Mouse (Mus musculus): ENCODE measurements around the gene Zfp639. TPM values are rescaled to one million over a fixed set of nuclear protein-coding genes. Genes with fewer than 3 reads are reported as not detected.
A peak's percentile ranks its signal among the peaks of the same experiment; 100 is the strongest.

The Zfp639 gene
- polyA plus RNA-seq (2017; shearing (Covaris generic)): 10 to 100 TPM; 24.1 to 26.4 TPM

DNA sequence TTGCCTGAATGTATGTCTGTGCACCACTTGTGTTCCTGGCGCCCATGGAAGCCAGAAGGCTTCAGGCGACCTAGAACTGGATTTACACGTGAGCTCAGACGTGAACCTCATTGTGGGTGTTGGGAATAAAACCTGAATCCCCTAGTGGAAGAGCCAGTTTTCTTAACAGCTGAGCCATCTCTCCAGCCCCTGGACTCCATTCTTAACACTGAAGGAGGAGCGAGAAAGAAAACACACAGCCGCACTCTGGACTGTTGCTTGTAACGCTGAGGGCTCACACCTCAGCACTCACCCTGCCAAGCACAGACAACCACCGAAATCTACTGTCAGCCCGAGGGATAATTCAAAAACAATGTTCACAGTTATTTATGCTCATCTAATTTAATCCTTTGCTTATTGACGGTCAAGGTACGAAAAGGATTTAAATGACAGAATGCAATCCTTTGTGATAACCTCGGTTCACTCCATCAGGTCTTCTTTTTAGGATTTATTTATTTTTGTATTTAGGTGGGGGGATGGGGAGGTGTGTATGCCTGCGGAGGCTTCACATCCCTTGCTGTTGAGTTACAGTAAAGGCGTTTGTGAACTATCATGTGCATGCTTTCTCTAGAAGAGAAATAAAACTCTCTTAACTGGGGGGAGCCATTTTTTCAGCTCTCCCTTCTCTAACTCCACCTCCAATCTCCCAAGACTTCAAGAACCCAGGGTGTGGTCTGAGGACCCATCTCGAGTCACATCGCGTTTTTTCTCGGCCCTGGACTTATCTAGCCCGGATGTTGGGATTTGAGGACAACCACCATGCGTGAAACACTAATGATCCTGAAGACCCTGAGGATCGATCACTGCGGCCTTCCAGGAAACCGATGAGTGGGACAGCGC lies at the start of gene Zfp639:
TSS of gene Zfp639 (plus strand) at position 764 of the 879 bp plus-strand sequence.
- peak; percentile 2 for ATAC-seq

DNA sequence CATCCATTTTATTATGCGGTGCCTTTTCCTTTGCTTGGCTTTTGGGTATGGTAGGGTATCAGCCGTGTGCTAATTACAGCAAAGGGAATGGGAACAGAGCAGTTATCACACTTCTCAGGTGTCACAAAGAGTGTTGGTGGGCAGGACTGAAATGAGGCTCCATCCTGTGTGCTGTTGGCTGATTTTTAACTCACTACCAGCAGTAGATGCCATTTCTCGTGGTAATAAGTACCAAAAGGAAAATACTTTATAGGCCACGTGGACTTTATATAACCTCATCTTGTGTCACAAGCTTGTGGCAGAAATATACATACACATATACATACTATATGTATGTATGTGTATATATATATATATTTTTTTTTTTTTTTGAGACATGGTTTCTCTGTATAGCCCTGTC lies 42.7 kb upstream of the Zfp639 start:
- ATAC-seq: no peak

DNA sequence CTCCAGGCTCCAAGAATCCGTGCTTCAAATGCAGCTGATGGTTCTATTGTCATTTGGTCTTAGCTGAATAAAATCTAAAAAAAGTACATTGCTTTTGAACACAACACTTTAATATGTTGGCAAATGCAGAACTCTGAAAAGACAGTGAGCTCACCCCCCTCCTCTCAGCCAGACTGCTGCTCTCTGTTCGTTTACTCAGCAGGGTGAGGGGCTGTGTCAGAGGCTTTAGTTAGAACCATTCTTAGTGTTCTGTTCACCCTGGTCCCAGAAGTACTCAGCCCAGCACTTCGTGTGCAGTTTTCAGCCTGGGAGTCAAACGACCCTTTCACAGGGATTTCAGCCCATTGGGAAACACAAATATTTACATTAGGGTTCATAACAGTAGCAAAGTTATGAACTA lies 41.6 kb upstream of the Zfp639 start:
- ATAC-seq: no peak

DNA sequence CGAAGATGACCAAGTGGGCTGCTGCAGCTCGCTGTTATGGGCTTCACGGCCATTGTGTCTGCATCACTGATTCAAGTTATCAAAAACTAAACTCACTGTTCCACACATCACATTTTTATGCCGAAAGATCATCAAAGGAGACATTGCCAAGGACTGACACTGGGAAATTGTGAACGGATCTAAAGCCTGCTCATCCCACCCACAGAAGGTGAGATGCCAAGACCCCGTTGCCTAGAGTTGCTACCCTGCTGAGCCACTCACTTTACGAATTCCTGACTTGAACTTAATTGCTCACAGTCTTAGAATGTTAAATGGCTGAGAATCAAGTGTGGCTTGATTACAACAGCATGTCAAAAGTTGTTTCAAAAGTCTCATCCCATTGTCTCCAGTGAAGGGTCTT lies 39.6 kb upstream of the Zfp639 start:
- ATAC-seq: no peak

DNA sequence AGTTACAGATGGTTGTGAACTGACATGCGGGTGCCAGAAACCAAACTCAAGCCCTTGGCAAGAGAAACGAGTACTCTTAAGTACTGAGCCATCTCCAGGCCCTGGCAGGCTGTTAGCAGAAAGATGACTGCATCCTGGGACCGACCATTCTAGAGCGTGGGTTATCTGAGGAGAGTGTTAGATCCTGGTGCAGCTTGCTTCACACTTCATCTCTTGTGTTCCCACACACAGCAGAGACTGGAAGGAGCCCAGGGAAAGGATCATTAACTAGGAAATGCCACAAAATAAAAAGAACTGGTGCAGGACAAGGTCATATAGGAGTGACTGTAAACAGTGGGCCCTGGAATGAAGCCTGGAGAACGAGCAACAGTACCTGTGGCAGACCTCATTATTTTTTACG lies 39.0 kb upstream of the Zfp639 start:
- ATAC-seq: no peak

DNA sequence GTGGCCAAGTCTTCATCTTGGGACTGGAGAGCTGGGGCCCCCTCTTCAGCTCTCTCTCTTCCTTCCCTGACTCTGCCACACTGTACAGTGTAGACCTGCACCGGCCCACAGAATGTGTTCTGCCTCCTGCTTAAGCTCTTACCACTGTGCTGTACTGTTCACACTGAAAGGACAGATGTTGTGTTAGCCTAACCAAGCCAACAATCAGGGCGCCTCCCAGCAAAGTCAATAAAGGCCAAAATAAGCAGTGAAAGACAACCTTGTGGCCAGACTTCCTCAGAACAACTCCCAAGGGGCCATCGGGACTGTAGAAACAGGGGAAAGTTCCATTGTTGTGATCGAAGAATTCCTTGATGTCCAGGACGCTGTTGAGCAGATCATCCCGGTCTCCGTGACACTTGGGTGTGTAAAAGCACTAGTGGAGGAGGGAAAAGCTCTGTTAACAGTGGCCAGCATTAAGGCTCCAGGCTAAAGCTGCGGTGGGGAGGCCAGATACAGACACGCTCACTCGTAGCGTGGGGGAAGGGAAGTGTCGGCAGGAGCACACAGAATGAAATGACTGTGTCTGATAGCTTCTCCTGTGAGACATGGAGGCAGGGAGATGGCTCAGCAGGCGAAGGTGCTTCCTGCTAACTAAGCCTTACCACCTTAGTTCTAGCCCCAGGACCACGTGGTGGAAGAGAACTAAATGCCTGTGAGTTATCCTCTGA lies 37.7 kb upstream of the Zfp639 start:
- no peak for ATAC-seq

DNA sequence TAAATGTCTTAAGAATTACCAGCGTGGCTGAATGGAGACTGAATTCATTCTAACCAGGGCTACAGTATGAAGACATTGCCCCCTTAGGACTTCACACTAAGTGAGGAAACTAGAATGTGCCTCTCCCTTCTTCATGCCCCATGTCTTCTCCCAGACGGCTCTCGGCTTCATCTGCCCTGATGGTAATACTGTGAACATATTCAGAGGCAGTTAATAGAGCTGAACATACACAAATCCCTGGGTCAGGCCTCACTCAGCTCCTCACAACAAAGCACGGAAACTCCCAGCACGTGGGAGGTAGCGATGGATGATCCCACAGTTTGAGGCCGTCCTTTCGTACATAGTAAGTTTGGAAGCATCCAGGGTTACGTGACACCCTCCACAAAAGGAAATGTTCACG lies 36.9 kb upstream of the Zfp639 start:
- ATAC-seq: no peak

DNA sequence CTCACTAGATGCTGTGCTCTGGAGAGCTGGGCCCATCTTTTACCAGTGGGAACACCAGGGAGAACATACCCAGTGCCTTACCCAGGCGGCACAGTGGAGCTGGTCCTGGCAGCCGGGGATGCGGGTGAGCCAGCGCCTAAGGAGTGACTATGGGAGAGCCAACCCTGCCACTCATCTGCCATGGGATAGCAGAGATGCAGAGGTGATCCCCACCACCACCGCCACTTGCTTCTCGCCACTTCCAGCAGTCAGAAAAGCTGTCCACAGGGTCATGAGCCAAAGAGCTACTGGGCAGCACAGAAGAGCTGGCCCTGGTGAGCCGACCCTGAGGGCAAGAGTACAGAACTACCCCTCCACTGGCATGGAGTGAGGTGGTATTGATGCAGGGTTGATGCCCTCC lies 30.1 kb upstream of the Zfp639 start:
- no peak for ATAC-seq

DNA sequence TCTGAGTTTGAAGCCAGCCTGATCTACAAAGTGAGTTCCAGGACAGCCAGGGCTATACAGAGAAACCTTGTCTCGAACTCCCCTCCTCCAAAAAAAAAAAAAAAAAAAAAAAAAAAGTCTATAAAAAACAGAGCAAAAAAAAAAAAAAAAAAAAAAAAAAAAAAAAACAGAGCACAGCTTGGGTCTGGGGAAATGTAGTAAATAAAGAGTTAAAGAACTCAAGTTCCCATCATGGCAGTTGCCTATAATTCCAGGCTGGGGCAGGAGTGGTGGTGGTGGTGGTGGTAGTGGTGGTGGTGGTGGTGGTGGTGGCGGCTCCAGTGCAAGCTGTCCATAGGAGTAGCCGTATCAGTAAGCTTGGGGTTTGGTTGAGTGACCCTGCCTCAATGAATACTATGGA lies 27.0 kb upstream of the Zfp639 start:
- ATAC-seq: no peak

DNA sequence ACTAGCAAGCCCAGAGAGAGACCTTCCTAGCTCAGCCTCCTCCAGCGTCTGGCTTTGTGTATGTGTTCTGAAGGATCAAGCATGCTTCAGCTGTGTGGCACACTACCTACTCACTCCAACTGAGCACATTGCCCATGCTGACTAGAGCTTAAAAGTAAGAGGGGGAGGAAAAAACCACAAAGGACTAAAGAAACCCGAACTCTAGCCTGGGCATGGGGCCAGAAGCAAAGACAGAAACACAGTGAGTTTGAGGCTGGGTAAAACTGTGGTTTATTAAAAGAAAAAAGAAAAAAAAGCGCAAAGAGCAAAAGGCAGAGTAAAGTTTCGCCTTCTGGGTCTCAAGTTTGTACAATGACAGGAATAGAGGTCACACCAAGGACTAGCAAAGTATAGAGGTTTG lies 23.5 kb upstream of the Zfp639 start:
- no peak for ATAC-seq

DNA sequence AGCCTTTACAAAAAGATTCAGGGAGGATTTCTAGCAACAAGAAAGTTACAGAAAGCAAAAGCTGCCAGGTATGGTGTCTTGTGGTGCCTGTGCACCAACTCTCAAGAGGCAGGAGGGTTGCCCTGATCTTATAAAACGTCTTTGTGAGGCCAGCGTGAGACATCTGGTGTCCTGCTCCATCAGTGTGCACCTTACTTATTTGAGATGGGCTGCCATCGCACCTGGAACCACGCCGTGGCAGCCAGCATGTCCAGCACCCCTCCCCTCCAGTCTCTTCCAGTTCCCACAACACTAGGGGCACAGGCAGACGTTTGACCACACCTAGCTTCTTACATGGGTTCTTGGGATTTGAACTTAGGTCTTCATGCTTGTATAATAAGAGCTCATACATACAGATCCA lies 21.9 kb upstream of the Zfp639 start:
- ATAC-seq: no peak

DNA sequence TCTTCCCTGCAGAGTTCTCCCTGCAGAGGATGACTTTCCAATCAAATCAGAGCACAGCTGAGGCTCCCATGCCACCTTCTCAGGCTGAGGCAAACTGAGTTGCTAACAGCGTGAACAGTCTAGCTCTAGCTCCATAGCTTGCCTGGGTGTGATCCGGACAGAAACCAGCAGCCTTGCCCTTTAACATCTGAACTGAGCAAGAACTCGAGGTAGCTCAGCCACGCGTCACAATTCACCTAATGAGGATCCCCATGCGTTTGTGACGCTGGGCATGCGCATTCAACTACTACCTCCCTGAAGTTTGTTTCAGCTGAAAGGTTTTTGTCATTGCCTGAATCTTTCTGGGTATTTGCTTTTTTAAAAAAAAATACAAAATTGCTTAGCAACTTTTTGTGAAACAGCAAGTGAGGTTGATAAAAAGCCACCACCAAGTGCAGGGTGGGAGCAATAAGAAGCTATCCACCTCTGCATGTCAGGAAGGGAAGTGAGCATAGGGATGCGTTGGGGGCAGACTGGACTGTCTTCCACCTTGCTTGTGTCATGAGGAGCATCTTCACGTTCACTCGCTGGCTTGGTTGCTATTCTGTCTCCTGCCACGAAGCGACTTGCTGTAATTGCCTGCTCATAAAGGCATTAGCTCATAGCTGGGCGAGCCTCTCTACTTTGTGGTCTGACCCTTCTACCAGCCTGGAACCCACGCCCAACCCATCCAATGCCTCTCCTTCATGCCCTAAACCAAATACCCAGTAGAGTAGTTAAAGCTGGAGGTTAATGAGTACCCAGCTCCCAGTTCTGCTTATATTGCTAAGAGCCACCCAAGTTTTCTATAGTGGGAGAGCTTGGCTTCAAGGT lies 19.8 kb upstream of the Zfp639 start:
- ATAC-seq: no peak

DNA sequence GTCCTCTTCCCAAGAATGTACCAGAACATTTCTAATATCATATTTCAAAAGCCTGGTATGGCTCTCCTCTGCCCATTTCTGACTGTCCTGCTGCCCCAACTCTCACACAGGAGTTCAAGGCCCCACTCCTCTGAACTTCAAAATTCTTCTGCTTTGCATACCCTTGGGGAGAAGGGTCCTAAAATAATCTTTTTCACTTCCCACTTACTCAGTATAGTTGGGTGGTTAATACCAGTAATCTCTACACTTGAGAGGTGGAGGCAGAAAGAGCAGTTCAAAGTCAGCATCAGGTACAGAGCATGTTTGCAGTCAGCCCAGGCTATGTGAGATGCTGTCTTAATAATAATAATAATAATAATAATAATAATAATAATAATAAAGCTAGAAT lies 19.1 kb upstream of the Zfp639 start:
- ATAC-seq: no peak

DNA sequence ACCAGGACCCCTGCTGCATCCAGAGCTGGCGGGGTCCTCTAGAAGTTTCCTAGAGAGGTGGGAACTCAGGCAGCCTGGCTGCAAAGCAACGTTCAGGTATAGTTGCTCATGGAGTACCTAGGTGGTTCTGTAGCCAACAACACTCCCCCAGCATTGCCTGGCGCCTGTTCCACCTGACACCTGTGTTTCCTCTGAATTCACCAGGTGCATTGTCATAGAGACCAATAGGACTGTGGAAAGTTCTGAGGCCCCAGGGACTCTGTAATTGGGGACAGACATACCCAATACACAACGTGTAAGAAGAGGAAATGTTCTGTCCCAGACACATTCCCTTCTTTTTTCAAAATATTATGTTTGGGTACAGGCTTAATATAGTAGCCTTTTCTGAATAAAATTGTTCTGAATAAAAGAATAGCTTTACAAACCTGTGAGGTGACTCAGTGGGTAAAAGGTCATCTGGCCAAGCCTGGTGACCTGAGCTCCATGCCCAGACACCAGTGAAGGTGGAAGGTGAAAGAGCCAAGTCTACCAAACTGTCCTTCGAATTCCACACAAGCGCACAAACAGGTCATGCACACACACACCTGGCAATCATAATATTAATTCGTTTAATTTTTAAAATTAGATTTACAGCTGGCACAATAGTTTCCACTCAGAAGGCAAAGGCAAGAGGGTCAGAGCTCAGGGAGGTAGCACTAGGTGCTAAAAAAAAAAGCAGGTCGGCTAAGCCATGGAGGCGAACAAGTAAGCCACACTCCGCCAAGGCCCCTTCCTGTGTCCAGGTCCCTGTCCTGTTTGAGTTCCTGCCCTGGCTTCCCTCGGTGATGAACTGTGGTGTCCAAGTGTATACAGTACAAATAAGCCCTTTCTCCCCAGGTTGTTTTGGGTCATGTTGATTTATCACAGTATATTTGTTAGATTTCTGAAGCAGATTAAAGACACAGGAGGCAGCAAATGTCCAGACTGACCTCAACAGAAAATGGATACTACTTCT lies 17.7 kb upstream of the Zfp639 start, which contains the start of gene Kcnmb3:
TSS of gene Kcnmb3 (minus strand) at position 135 of the 994 bp plus-strand sequence.
- ATAC-seq: no peak

DNA sequence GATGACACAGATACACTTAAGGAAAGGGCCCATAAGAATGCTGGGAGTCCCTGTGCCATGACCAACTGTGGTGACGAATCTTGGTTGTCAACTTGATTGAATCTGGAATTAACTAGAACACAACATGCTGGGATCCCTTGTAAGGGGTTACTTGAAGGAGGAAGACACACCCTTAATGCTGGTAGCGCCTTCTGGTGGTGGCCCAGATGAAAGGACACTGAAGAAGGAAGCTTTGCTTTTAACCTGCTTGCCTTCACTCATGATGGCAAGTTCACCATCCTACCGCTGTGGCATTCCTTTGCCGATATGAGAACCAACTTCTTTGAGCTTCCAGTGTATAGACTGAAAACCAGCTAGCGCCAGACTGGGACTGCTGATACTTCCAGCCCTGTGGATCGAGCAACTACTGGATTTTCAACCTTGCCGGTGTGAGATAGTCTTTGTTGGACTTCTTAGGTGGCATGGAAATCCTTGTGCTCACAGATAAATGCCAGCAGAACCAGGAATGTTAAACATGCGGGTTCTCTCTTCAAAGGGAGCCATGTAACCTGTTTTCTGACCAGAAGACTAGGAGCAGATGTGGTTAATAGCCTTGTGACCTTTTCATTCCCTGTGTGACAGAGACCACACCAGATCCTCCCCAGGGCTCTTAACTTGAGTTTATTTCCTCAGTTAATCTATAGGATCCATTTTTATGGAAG lies 15.5 kb upstream of the Zfp639 start:
- ATAC-seq: no peak

DNA sequence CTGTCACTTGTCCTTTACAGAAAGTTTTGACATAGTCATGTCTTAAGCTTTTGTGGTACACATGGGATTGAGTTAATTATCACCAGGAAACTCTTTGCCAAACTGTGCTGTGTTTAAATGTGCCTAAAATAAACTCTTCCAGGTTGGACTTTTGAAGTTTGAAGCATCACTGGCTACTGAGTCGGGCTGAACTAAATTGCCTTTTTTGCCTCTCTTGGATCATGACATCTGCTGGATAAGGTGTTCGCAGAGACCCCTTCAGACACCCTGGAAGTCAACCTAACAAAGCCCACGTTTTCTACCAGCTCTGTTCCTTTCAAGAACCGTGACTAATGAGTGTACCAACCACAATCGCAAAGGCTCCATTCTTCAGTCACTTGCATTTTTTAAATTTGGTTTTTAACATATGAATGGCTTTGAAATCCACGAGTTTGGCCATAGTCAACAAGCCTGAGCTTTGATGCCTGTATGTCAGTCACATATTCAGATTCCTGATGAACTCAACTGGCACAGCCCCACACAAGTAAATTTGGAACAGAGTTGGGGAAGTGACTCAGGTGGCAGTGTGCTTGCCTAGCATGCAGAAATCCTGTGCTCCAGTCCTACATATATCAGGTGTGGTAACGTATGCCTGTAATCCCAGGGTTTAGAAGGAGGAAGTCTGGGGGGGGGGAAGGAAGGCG lies 14.8 kb upstream of the Zfp639 start:
- ATAC-seq: no peak

DNA sequence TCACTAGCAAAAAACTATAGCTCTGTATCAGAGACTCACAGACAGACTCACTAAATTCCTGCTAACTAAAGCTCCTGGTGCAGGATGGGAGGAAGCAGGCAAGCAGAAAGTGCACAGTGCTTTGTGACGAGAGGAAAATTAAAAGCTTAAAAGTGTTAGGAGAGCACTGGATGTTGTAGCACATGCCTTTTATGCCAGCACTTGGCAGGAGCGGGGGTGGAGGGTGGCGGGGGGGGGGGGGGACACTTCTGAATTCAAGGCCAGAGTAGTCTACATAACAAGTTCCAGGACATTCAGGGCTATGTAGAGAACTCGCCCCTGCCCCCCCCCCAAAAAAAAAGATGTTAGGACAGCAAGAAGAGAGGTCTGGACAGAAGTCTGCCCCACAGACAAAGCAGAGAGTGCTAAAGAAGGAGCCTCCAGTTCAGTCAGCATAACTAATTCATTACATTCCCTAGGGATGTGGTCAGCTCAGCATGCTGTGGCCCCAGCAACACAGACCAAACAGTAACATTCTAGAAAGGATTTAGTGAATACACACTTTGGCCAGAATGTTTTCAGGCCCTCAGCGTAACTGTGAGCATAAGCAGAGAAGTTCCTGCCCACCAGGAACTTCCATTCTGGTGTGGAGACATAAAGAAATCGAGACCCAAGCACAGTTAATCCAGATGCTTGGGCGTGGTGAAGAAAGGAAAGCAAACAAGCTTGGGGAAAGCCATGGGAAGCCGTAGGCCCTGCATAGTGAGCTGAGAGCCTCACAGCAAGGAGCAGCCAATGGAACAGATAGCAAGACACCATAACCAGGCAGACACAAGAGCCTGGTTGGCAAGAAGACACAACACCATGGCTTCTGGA lies 14.0 kb upstream of the Zfp639 start:
- ATAC-seq: no peak

DNA sequence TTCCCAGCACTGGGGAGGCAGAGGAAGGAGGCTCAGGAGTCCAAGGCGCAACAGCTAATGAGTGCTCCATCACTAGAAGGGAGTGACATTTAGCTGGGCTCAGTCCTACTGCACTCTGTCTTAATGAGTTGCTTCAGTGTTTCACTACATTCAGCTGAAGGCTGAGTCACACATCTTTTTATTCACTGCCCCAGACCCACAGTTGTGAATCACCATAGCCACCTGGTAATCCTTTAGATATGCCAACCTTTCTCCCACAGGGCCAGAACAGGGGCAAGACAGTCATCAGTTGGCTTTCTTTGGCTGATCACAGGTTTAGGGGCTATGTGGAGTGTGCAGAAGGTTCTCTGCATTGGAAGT lies 13.4 kb upstream of the Zfp639 start:
- no peak for ATAC-seq

DNA sequence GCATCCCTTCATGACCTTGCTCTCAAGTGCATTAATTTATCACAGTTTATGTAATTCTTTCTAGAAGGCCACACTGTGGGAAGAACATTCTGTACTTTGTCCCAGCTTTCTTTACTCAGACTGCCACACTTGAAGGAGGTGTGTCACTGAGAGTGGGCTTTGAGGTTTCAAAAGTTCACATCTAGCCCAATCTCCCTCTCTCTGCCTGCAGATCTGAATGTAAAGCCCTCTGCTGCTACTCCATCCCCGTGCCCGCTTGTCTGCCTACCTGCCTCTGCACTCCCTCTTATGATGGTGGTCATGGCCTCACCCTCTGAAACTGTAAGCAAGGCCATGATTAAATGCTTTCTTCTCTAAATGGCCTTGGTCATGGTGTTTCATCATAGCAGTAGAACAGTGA lies 9.7 kb upstream of the Zfp639 start:
- no peak for ATAC-seq

DNA sequence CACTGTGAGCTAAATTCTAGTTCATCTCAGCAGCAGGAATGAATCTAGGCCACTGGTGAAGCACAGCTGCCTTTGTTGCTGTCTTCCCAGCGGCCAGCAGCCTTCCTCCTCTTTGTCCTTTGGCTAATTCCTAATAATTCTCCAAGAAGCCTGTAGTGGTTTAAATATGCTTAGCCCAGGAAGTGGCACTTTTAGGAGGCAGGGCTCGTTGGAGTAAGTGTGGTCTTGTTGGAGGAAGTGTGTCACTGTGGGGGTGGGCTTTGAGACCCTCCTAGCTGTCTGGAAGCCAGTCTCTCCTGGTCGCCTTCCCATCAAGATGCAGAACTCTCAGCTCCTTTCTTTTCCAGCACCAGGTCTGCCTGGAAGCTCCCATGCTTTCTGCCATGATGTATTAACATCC lies 4.2 kb upstream of the Zfp639 start:
- no peak for ATAC-seq
